Mouse (Mus musculus): ENCODE measurements around the gene Morn1. TPM values are rescaled to one million over a fixed set of nuclear protein-coding genes. Genes with fewer than 3 reads are reported as not detected.

Morn1 gene
- 2.6 TPM for polyA plus RNA-seq (2017; shearing (Covaris generic))

GRCm38 (mm10) chr4:155086108-155087024, at the start of gene Morn1, which contains the start of gene Rer1:
Gene Morn1, plus strand, starts transcription at chr4:155086577.
Gene Rer1, minus strand, starts transcription at chr4:155086382.

GRCm38 (mm10) chr4:155056724-155057123, 29.7 kb upstream of the Morn1 start, which contains the start of gene Plch2:
Gene Plch2, minus strand, starts transcription at chr4:155056784.

GRCm38 (mm10) chr4:155066834-155067522, 19.4 kb upstream of the Morn1 start, which contains the start of gene Pex10:
Gene Pex10, plus strand, starts transcription at chr4:155067016.

Other genes with a start within 250 kb of the Morn1 start
- gene Ttc34, start 249.1 kb upstream of the Morn1 start, polyA plus RNA-seq (2017; shearing (Covaris generic)): not detected
- gene Mmel1, start 217.0 kb upstream of the Morn1 start, polyA plus RNA-seq (2017; shearing (Covaris generic)): not detected
- 4.2 TPM for gene Fam213b, start 187.4 kb upstream of the Morn1 start, polyA plus RNA-seq (2017; shearing (Covaris generic))
- gene Tnfrsf14, start 158.0 kb upstream of the Morn1 start, polyA plus RNA-seq (2017; shearing (Covaris generic)): 14.8 TPM
- gene Hes5, start 125.7 kb upstream of the Morn1 start, polyA plus RNA-seq (2017; shearing (Covaris generic)): 0.43 TPM
- gene Pank4, start 122.5 kb upstream of the Morn1 start, polyA plus RNA-seq (2017; shearing (Covaris generic)): 65.4 TPM
- not detected for gene Plch2, start 29.8 kb upstream of the Morn1 start, polyA plus RNA-seq (2017; shearing (Covaris generic))
- gene Pex10, start 19.6 kb upstream of the Morn1 start, polyA plus RNA-seq (2017; shearing (Covaris generic)): 11.7 TPM
- 181 TPM for gene Rer1, start 195 bp upstream of the Morn1 start, polyA plus RNA-seq (2017; shearing (Covaris generic))
- 11.1 TPM for gene Ski, start 136.0 kb downstream of the Morn1 start, polyA plus RNA-seq (2017; shearing (Covaris generic))
- gene Faap20, start 163.2 kb downstream of the Morn1 start, polyA plus RNA-seq (2017; shearing (Covaris generic)): 118 TPM

All from activated CD4-positive, CD25-positive, alpha-beta regulatory T cell, adult 9 weeks (primary cell).